Comparison of ENCODE assay signal across 11 mouse cellular contexts in genomic region chr6:7600228-7600627, GRCm38 (mm10). TPM values are rescaled to one million over a fixed set of nuclear protein-coding genes. Genes with fewer than 3 reads are reported as not detected.
DNase-seq lines count a peak whose midpoint lies in the region; ATAC-seq and TF ChIP-seq lines count a peak whose summit lies in the region.
"Had no signal": no experiment of that assay in that cellular context is flagged by ENCODE, and none has a peak within 500 bp of the region (broad histone marks: within the 10 kb centered on the region; RNA-seq: fewer than 3 reads in every experiment).

No protein-coding gene starts in this region.

- H3K27ac ChIP-seq in heart, postnatal 0 days (ENCODE audit: low read depth): no peak overlapping the region
- H3K27ac ChIP-seq in embryonic facial prominence, embryonic 14.5 days (replicated peaks; ENCODE audit: low read depth, low read length): no peak overlapping the region
- H3K27ac ChIP-seq: forebrain, embryonic 15.5 days had no signal

- TF ChIP-seq CTCF in heart, postnatal 0 days (IDR thresholded peaks at IDR 0.05; ENCODE audit: low read depth): peak; percentile 43

- no peaks in the 10 kb centered on the region for H3K27me3 ChIP-seq in heart, postnatal 0 days (ENCODE audit: control insufficient read depth, insufficient read depth, low read length)
- no peaks in the 10 kb centered on the region for H3K27me3 ChIP-seq in embryonic facial prominence, embryonic 14.5 days (replicated peaks; ENCODE audit: control insufficient read depth, insufficient read depth, low read length)
- H3K27me3 ChIP-seq: forebrain, embryonic 15.5 days had no signal

- H3K36me3 ChIP-seq in heart, postnatal 0 days (replicated peaks; ENCODE audit: control insufficient read depth, insufficient read depth, low read length): no peaks in the 10 kb centered on the region
- H3K36me3 ChIP-seq in embryonic facial prominence, embryonic 14.5 days (ENCODE audit: control insufficient read depth, insufficient read depth, low read length): no peaks in the 10 kb centered on the region
- H3K36me3 ChIP-seq: forebrain, embryonic 15.5 days had no signal

- H3K9ac ChIP-seq in heart, postnatal 0 days (replicated peaks; ENCODE audit: low read depth, low read length): no peak overlapping the region
- H3K9ac ChIP-seq in embryonic facial prominence, embryonic 14.5 days (ENCODE audit: low read depth, low read length): no peak overlapping the region
- H3K9ac ChIP-seq: forebrain, embryonic 15.5 days had no signal

- 23% methylated on average over 2 of the region's 2 CpGs for WGBS in heart, postnatal 0 days
- 37% methylated on average over 2 of the region's 2 CpGs for WGBS in embryonic facial prominence, embryonic 14.5 days

- DNase-seq in heart, postnatal 0 days (ENCODE audit: low spot score): no peak
- DNase-seq in heart, adult 9 months (ENCODE audit: low spot score in 2 of 2): no peak
- peak; percentile 82 for DNase-seq in 3T3-L1 (ENCODE audit: low read depth, low spot score)
- peak; percentile 6 for DNase-seq in MN1 (ENCODE audit: low spot score)
- peak; percentile 45 for DNase-seq in embryonic facial prominence, embryonic 14.5 days (ENCODE audit: low spot score)
- DNase-seq in thymus, postnatal 14 days: no peak
- no peak for DNase-seq in cerebellum, adult 9-11 months
- DNase-seq: heart, adult 18-20 months had no signal

- no peak for ATAC-seq in heart, postnatal 0 days (ENCODE audit: insufficient read depth, low read depth)
- no peak for ATAC-seq in embryonic facial prominence, embryonic 14.5 days (ENCODE audit: low read depth)
- ATAC-seq: forebrain, embryonic 15.5 days; hindbrain, embryonic 16.5 days had no signal

- no peaks in the 10 kb centered on the region for H3K4me1 ChIP-seq in heart, postnatal 0 days (ENCODE audit: control insufficient read depth, insufficient read depth)
- no peaks in the 10 kb centered on the region for H3K4me1 ChIP-seq in embryonic facial prominence, embryonic 14.5 days (ENCODE audit: control insufficient read depth, insufficient read depth, low read length)

- H3K4me3 ChIP-seq in heart, postnatal 0 days (ENCODE audit: low read depth, low read length): no peak overlapping the region
- no peak overlapping the region for H3K4me3 ChIP-seq in embryonic facial prominence, embryonic 14.5 days (ENCODE audit: low read depth, low read length)
- H3K4me3 ChIP-seq: forebrain, embryonic 15.5 days had no signal

- no peak for TF ChIP-seq EP300 in heart, postnatal 0 days (IDR thresholded peaks at IDR 0.05; ENCODE audit: low read depth)

- H3K4me2 ChIP-seq in heart, postnatal 0 days (ENCODE audit: low read depth, low read length): no peak overlapping the region
- no peak overlapping the region for H3K4me2 ChIP-seq in embryonic facial prominence, embryonic 14.5 days (ENCODE audit: low read depth, low read length)
- H3K4me2 ChIP-seq: forebrain, embryonic 15.5 days had no signal

- no peaks in the 10 kb centered on the region for H3K9me3 ChIP-seq in heart, postnatal 0 days (replicated peaks; ENCODE audit: control insufficient read depth, low read length)
- H3K9me3 ChIP-seq in embryonic facial prominence, embryonic 14.5 days (ENCODE audit: control insufficient read depth, low read length): no peaks in the 10 kb centered on the region
- H3K9me3 ChIP-seq: forebrain, embryonic 15.5 days had no signal

RNA-seq across cellular contexts. Expression of gene Tac1, which starts 45.5 kb away (rescaled TPM):
- total RNA-seq in heart, postnatal 0 days (2014; rRNA removed; ENCODE audit: low replicate concordance): not detected in 2 replicates
- 0.18 and 0.27 TPM in 2 replicates for polyA plus RNA-seq in heart, postnatal 0 days (2015; fragmentation: Nextera tagmentation; extraction: Ambion mirVana)
- polyA plus RNA-seq in embryonic facial prominence, embryonic 14.5 days (2014; fragmentation: Nextera tagmentation; extraction: Ambion mirVana): 17.0 and 18.0 TPM in 2 replicates
- polyA plus RNA-seq: lung, embryonic 16.5 days had no signal

Comparison
In these comparisons a context has a peak if more than half of its experiments do, and no peak if none do; other contexts are left out.
1. DNase-seq: peak in 3T3-L1 (single experiment), MN1 (single experiment) and embryonic facial prominence, embryonic 14.5 days (single experiment); none in heart, postnatal 0 days (single experiment), heart, adult 9 months (0 of 2), thymus, postnatal 14 days (single experiment) and cerebellum, adult 9-11 months (single experiment).
2. RNA of gene Tac1, which starts 45.5 kb away (polyA plus RNA-seq): 17.0 to 18.0 TPM in embryonic facial prominence, embryonic 14.5 days; 0.18 to 0.27 TPM in heart, postnatal 0 days; every median in the first group is over 10 times any median in the second.